In the genomic region with DNA sequence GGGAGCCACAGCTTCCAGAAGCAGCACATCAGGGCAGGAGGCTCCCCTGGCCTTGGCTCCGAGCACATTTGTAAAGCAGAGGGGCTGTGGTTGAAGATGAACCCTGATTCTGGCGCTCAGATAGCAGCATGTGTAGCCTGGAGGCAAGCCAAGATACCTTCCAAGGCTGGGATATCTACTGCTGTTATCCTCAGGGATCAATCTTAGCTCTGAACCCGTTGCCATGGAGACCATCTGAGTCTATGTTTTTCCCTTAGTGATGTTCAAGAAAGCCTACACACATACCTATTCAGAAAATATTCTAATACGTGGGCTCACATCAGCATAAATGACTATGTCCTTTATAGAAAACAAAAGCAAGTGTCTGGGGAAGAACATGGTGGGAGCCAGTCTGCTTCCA, we compare ENCODE assay signal across 16 mouse cellular contexts. TPM values are rescaled to one million over a fixed set of nuclear protein-coding genes. Genes with fewer than 3 reads are reported as not detected.
A peak's percentile ranks its signal among the peaks of the same experiment; 100 is the strongest.
DNase-seq lines count a peak whose midpoint lies in the region; ATAC-seq lines count a peak whose summit lies in the region.
"Had no signal": no experiment of that assay in that cellular context is flagged by ENCODE, and none has a peak within 500 bp of the region (broad histone marks: within the 10 kb centered on the region; RNA-seq: fewer than 3 reads in every experiment).

No protein-coding gene starts in this region.

- H3K36me3 ChIP-seq in intestine, embryonic 16.5 days (ENCODE audit: control insufficient read depth, insufficient read depth, low read length), result no peaks in the 10 kb centered on the region
- H3K36me3 ChIP-seq: heart, embryonic 10.5 days; limb, embryonic 12.5 days; liver, embryonic 15.5 days had no signal

- H3K27me3 ChIP-seq in intestine, embryonic 16.5 days (replicated peaks; ENCODE audit: control insufficient read depth, insufficient read depth, low read length), result no peaks in the 10 kb centered on the region
- H3K27me3 ChIP-seq: limb, embryonic 12.5 days; liver, embryonic 15.5 days had no signal

- no peaks in the 10 kb centered on the region for H3K9me3 ChIP-seq in intestine, embryonic 16.5 days (ENCODE audit: control insufficient read depth, low read length)
- H3K9me3 ChIP-seq: heart, embryonic 10.5 days; limb, embryonic 12.5 days; liver, embryonic 15.5 days had no signal

- intact Hi-C loops in left cerebral cortex, postnatal 14 days (cut with DNase I), result no loop called here
- intact Hi-C loops in heart, postnatal 14 days (cut with DNase I), result no loop called here

- ATAC-seq in intestine, embryonic 16.5 days, result no peak

- no peak overlapping the region for H3K27ac ChIP-seq in intestine, embryonic 16.5 days (ENCODE audit: low read length)
- H3K27ac ChIP-seq: heart, embryonic 10.5 days; limb, embryonic 12.5 days; liver, embryonic 15.5 days had no signal

- H3K4me1 ChIP-seq in intestine, embryonic 16.5 days (ENCODE audit: control insufficient read depth, insufficient read depth, low read length), result 0 out of 2 replicates have a peak, but pooled peaks cover 8% of the 10 kb centered on the region
- H3K4me1 ChIP-seq: liver, embryonic 15.5 days had no signal

- peak; percentile 34 for DNase-seq in layer of hippocampus, adult 11-12 months (ENCODE audit: low spot score)
- DNase-seq in layer of hippocampus, adult 9-10 months (ENCODE audit: low spot score), result no peak
- peak; percentile 42 to 61 for DNase-seq in right cerebral cortex, adult 2 months (ENCODE audit: low spot score in 2 of 2)
- DNase-seq in right cerebral cortex, postnatal 4 days, result no peak
- DNase-seq in left cerebral cortex, postnatal 14 days (ENCODE audit: low spot score in 2 of 2), result peak; percentile 40 to 55
- no peak for DNase-seq in heart, postnatal 14 days
- DNase-seq: cerebellum, adult 2 months; heart, postnatal 36 days; kidney, adult 18-20 months; kidney, postnatal 36 days; thymus, postnatal 4 days had no signal

- H3K4me2 ChIP-seq in intestine, embryonic 16.5 days (ENCODE audit: low read depth, low read length), result no peak overlapping the region
- H3K4me2 ChIP-seq: limb, embryonic 12.5 days; liver, embryonic 15.5 days had no signal

- no peak overlapping the region for H3K4me3 ChIP-seq in intestine, embryonic 16.5 days (ENCODE audit: low read length)
- H3K4me3 ChIP-seq: erythroblast, embryonic 14.5 days; heart, embryonic 10.5 days; limb, embryonic 12.5 days; liver, embryonic 15.5 days had no signal

- WGBS in intestine, embryonic 16.5 days, result 64% methylated on average over 4 of the region's 4 CpGs

- no peak overlapping the region for H3K9ac ChIP-seq in intestine, embryonic 16.5 days (ENCODE audit: low read depth, low read length)
- H3K9ac ChIP-seq: limb, embryonic 12.5 days; liver, embryonic 15.5 days had no signal

RNA-seq across cellular contexts. Expression of gene Ccdc6, which starts 19.5 kb away (rescaled TPM):
- total RNA-seq in left cerebral cortex, postnatal 14 days (2021), result 10 to 100 TPM; 53.9 to 58.8 TPM
- 11.7 and 13.0 TPM in 2 replicates for polyA plus RNA-seq in intestine, embryonic 16.5 days (2015; fragmentation: Nextera tagmentation; extraction: Ambion mirVana)
- total RNA-seq in heart, postnatal 14 days (2021), result 10 to 100 TPM; 31.0 to 31.4 TPM

Comparison
In these comparisons a context has a peak if more than half of its experiments do, and no peak if none do; other contexts are left out.
1. DNase-seq: peak in layer of hippocampus, adult 11-12 months (single experiment), right cerebral cortex, adult 2 months (2 of 2) and left cerebral cortex, postnatal 14 days (2 of 2); none in layer of hippocampus, adult 9-10 months (single experiment), right cerebral cortex, postnatal 4 days (single experiment) and heart, postnatal 14 days (0 of 2).